Mouse (Mus musculus) ovary, postnatal 14 days (tissue): ENCODE measurements around the gene Calm3.
"Not testable (repeated sequence)": the region's sequence is repeated elsewhere in the genome, so short reads cannot be mapped to it uniquely, and the experiment has no call there.

Source experiments
- DNase-seq: peaks from one replicate; pipeline ENCODE4 v3.0.0; 2022; ENCODE audit warnings: low spot score

Gene Calm3

GRCm38 (mm10) chr7:16924037-16924834 lies at the start of gene Calm3:
TSS of gene Calm3 (minus strand) at chr7:16924114.
- peak; percentile 99 for DNase-seq

DNA sequence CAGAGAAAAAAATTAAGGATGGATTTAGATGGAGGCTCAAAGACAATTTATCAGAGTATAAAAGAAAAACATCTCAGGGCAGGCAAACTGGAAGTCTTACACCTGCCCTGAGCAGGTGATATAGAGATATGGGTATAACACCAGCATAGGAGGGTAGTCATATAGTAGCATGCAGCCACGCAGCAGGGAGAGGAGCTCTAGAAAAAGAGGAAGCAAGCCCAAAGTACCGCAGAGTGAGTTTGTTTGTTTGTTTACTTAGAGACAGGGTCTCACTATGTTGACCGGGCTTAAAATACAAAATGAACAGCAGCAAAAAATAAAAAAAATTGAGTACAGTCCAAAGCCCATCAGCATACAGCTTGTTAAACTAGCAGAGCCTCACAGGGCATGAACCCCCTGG lies 47.2 kb upstream of the Calm3 start:
- no peak for DNase-seq

DNA sequence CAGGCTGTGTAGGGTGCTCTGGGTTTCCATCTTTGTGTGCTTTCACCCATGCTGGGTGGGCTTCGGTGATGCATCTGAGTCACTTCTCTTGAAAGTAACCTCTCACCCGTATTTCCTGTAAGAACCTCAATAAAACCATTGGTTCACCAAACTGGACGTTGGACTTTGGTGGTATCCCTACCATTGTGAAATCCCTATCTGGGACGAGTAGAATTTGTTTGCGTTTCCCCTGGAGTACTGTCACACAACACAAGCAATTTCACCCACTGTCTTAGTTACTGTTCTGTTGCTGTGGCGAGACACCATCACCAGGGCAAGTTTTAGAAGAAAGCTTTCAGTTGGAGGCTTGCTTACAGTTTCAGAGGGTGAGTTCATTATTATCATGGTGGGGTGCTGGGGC lies 44.5 kb upstream of the Calm3 start:
- DNase-seq = no peak

DNA sequence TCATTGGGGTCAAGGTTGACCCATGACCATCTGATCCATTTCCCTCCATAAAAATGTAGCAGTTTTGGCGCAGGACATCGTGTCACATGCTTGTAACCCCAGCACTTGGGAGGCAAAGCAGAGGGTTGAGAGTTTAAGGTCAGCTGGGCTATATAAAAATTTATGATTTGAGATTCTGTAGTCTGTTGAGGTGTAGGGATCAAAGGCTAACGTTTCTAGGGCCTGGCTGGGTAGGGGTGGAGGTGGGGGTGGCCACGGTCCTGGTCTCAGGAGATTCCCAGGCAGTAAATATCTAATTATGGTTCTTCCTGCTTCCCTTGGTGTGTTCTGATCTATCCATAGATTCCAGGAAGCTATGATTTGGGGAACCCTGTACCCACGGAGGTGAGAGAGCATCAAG lies 37.8 kb upstream of the Calm3 start:
- DNase-seq = no peak

GRCm38 (mm10) chr7:16959539-16960187 lies 35.7 kb upstream of the Calm3 start, which contains the start of gene Pnmal1:
TSS of gene Pnmal1 (plus strand) at chr7:16959679.
- no peak for DNase-seq

- DNase-seq = no peak
Measured at GRCm38 (mm10) chr7:16956410-16957265, 32.7 kb upstream of the Calm3 start.

DNA sequence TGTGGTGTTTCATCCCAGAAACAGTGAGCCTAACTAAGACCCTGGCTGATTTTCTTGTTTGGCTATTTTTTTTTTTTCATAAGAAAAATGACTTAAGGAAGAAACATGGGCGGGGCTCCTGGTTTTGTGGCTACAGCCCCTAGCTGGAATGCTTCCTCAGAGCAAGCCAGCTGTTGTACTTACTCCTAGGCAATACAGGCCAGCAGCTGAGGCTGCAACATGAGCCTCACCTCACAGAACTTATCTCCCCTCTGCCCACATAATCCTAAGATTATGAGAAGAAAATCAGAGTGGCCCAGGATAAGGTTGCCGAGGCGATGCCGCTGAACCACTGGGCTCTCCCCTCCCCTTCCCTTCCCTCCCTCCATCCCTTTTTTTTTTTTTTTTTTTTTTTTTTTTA lies 31.8 kb upstream of the Calm3 start:
- no peak for DNase-seq

GRCm38 (mm10) chr7:16953776-16954175 lies 29.9 kb upstream of the Calm3 start:
- not testable (repeated sequence) for DNase-seq

GRCm38 (mm10) chr7:16950861-16951635 lies 27.1 kb upstream of the Calm3 start:
- DNase-seq = peak; percentile 72

DNA sequence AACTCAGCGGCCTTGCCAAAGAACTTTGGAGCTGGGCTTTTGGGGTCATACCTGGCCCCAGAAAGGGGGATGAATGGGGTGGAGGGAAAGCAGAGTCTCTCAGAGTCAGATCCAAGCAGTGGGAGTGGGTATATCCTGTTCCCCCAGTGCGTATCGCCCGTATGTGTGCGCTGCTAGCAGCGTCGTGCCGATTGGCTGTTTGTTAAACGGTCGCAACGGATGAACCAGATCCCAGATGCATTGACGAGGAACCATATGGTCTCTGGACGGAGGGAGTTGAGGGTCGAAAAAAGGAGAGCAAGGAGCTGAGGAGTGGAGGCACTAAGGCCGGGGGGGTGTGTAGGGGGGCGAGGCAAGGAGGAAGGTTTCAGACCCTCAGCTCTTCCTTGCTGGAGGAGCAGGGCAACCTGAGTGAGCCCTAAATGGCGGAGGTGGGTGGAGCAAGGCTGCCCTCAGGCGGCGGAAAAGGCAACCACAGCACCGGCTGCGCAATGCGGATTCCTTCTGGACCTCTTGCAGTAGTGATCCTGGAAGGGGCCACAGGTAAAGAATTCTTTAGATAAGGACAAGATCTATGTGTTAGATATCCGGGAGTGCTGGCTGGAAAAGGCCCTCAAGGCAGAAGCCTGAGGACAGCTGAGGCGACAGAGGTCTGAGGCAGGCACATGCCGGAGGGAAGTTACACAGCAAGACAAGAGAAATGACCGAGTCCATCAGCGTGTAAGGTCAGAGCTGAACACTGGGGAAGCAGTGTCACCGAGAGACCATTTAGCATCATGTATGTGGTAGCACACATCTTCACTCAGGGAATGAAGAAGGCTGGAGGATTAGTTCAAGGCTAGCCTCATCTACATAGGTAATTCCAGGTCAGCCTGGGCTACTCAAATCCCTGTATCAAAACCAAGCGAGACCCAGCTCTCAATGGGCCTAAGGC lies 26.3 kb upstream of the Calm3 start:
- peak; percentile 72 for DNase-seq

- DNase-seq = no peak
Measured at GRCm38 (mm10) chr7:16948923-16949458, 25.1 kb upstream of the Calm3 start.

- no peak for DNase-seq
Measured at GRCm38 (mm10) chr7:16947959-16948361, 24.0 kb upstream of the Calm3 start.

DNA sequence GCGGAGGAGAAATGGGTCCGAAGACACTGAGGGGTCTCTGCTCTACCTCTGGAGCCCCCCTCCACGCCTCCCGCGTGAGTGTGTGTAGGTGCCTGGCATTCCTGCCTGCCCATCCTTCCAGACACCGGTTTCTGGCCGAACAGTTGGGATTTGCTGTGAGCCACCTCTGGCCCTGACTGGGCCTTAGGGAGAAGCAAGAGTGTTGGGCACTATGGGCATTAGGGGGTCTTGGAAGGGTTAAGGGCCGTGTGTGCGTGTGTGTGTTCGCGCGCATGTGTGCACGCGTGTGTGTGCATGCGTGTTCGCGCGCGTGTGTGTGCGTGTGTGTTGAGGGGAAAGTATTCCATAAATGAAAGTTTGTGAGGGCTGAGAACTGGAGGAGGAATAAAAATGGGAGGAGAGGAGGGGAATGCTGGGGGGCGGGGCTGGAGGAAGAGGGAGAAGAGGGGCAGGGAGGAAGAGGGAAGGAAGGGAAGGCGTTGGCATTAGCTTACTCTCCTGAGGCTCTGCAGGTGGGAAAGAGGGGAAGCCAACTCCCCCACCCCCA lies 23.5 kb upstream of the Calm3 start:
- DNase-seq = no peak

- no peak for DNase-seq
Measured at GRCm38 (mm10) chr7:16946441-16947348, 22.8 kb upstream of the Calm3 start.

DNA sequence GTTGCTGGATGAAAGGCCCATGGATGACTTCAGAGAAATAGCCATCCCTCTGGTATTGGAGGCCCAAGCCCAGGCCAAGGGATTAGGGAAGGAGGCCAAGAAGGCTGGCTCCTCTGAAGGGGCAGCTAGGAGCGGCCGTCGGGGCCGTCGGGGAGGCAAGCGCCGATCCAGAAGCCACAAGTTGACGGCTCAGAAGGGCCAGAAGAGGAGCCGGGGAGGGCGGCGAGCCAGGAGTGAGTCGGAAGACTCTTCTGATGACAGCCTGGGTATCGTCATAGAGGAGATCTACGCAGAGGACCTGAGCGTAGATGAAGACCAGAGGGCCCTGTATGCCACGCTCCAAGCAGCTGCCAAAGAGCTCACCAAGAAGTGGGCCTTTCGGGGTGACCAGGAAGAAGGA lies 21.5 kb upstream of the Calm3 start:
- no peak for DNase-seq

DNA sequence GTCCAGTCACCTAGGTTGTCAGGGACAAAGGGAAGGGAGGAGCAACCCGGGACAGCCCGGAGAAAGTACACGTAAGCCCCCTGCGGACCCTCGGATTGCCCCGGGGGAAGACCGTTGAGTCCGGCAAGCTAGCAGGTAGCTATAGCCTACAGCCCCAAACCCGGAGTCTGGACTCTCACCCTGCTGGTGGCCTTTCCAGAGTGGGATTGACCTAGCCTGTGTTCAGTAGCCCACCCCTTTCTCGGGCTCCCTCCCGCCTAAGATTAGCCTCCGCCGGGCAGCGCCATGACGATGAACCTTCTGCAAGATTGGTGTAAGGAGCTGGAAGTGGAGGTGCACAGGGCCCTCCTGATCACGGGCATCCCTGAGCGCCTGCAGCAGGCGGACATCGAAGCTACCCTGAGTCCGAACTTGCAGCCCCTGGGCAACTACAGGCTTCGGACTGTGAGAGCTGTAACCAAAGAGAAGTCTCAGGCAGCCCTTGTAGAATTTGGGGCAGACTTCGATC lies 20.9 kb upstream of the Calm3 start:
- DNase-seq = no peak

- DNase-seq = peak; percentile 74
Measured at GRCm38 (mm10) chr7:16944061-16944807, 20.3 kb upstream of the Calm3 start, which contains the start of gene Pnmal2. TSS of gene Pnmal2 (plus strand) at chr7:16944682.

GRCm38 (mm10) chr7:16942861-16943260 lies 18.9 kb upstream of the Calm3 start:
- no peak for DNase-seq
